Mouse (Mus musculus) telencephalon, adult 2 months (tissue): Measurements from ENCODE around the gene Zfp574.

Experiments
- DNase-seq: peaks from one replicate; pipeline ENCODE4 v3.0.0-alpha.2; 2011; ENCODE audit warnings: low read depth, low spot score

Zfp574 gene

GRCm38 (mm10) chr7:25072716-25073390 lies 486 bp downstream of the Zfp574 start:
- peak; percentile 65 for DNase-seq

GRCm38 (mm10) chr7:25073924-25074323 lies 1.6 kb downstream of the Zfp574 start:
- peak; percentile 86 for DNase-seq

GRCm38 (mm10) chr7:25076296-25076662 lies 3.9 kb downstream of the Zfp574 start:
- no peak for DNase-seq

- peak; percentile 100 for DNase-seq
Observed at GRCm38 (mm10) chr7:25076663-25077413, 4.5 kb downstream of the Zfp574 start.

- no peak for DNase-seq
Observed at GRCm38 (mm10) chr7:25077414-25077755, 5.0 kb downstream of the Zfp574 start.

- no peak for DNase-seq
Observed at GRCm38 (mm10) chr7:25079496-25080026, 7.2 kb downstream of the Zfp574 start.

GRCm38 (mm10) chr7:25080431-25080830 lies 8.1 kb downstream of the Zfp574 start:
- no peak for DNase-seq

- DNase-seq, result no peak
Observed at GRCm38 (mm10) chr7:25082510-25082909, 10.1 kb downstream of the Zfp574 start.

- DNase-seq, result no peak
Observed at GRCm38 (mm10) chr7:25084621-25085020, 12.3 kb downstream of the Zfp574 start.

GRCm38 (mm10) chr7:25086656-25087055 lies 14.3 kb downstream of the Zfp574 start:
- DNase-seq, result no peak

- no peak for DNase-seq
Observed at GRCm38 (mm10) chr7:25087256-25087912, 15.0 kb downstream of the Zfp574 start.

GRCm38 (mm10) chr7:25087972-25088371 lies 15.6 kb downstream of the Zfp574 start:
- no peak for DNase-seq

GRCm38 (mm10) chr7:25088531-25088930 lies 16.2 kb downstream of the Zfp574 start:
- no peak for DNase-seq

- DNase-seq, result no peak
Observed at GRCm38 (mm10) chr7:25088968-25089367, 16.6 kb downstream of the Zfp574 start.

GRCm38 (mm10) chr7:25089875-25090274 lies 17.5 kb downstream of the Zfp574 start:
- no peak for DNase-seq

GRCm38 (mm10) chr7:25098169-25098568 lies 25.8 kb downstream of the Zfp574 start:
- peak; percentile 77 for DNase-seq

GRCm38 (mm10) chr7:25099581-25099980 lies 27.2 kb downstream of the Zfp574 start:
- no peak for DNase-seq

- peak; percentile 42 for DNase-seq
Observed at GRCm38 (mm10) chr7:25105411-25106160, 33.2 kb downstream of the Zfp574 start.

GRCm38 (mm10) chr7:25106790-25107502 lies 34.6 kb downstream of the Zfp574 start:
- DNase-seq, result no peak

- DNase-seq, result no peak
Observed at GRCm38 (mm10) chr7:25109355-25109754, 37.0 kb downstream of the Zfp574 start.

- DNase-seq, result no peak
Observed at GRCm38 (mm10) chr7:25110336-25110735, 38.0 kb downstream of the Zfp574 start.
